Comparison of ENCODE assay signal across 14 mouse cellular contexts in the genomic region with DNA sequence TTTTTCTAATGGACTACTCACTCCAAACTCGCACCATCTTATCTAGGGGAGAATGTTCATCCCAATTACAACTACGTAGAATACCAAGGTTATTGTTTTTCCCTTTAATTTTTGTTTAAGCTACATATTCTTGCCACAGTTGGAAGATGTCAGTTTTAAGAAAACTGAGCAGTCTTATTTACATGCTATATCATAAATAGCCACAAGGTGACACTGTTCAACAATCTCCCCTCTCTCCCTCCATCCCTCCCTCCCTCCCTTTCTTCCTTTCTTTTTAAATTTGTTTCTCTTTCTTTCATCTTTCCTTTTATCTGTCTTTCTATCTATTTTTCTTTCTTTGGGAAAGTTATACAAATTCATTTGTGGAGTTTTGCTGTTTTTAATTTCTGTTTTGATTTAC. TPM values are rescaled to one million over a fixed set of nuclear protein-coding genes. Genes with fewer than 3 reads are reported as not detected.
DNase-seq lines count a peak whose midpoint lies in the region; ATAC-seq and TF ChIP-seq lines count a peak whose summit lies in the region.
"Had no signal": no experiment of that assay in that cellular context is flagged by ENCODE, and none has a peak within 500 bp of the region (broad histone marks: within the 10 kb centered on the region; RNA-seq: fewer than 3 reads in every experiment).

No protein-coding gene starts in this region.

- H3K4me2 ChIP-seq in lung, embryonic 14.5 days = no peak overlapping the region
- H3K4me2 ChIP-seq: embryonic facial prominence, embryonic 12.5 days; neural tube, embryonic 13.5 days had no signal

- peak; percentile 64; the same call in 1 of the 2 replicates for ATAC-seq in frontal cortex, adult (ENCODE audit: low TSS enrichment)
- no peak for ATAC-seq in lung, embryonic 14.5 days (ENCODE audit: insufficient read depth)

- WGBS in lung, embryonic 14.5 days = 18% methylated on average over 2 of the region's 2 CpGs

- H3K9me3 ChIP-seq in lung, embryonic 14.5 days (ENCODE audit: low read depth, low read length) = no peaks in the 10 kb centered on the region
- H3K9me3 ChIP-seq: embryonic facial prominence, embryonic 12.5 days; neural tube, embryonic 13.5 days had no signal

- H3K36me3 ChIP-seq in lung, embryonic 14.5 days (ENCODE audit: insufficient read depth) = no peaks in the 10 kb centered on the region
- H3K36me3 ChIP-seq: embryonic facial prominence, embryonic 12.5 days; neural tube, embryonic 13.5 days had no signal

- H3K4me1 ChIP-seq in lung, embryonic 14.5 days (ENCODE audit: insufficient read depth) = no peaks in the 10 kb centered on the region
- H3K4me1 ChIP-seq: embryonic facial prominence, embryonic 12.5 days; neural tube, embryonic 13.5 days had no signal

- H3K4me3 ChIP-seq in lung, embryonic 14.5 days (ENCODE audit: low read depth, low read length) = no peak overlapping the region
- H3K4me3 ChIP-seq: embryonic facial prominence, embryonic 12.5 days; neural tube, embryonic 13.5 days had no signal

- H3K27ac ChIP-seq in lung, embryonic 14.5 days (ENCODE audit: low read depth) = no peak overlapping the region
- H3K27ac ChIP-seq: embryonic facial prominence, embryonic 12.5 days; neural tube, embryonic 13.5 days had no signal

- TF ChIP-seq CTCF in lung, embryonic 14.5 days (IDR thresholded peaks at IDR 0.05; ENCODE audit: low read depth) = peak; percentile 76

- no peaks in the 10 kb centered on the region for H3K27me3 ChIP-seq in lung, embryonic 14.5 days (ENCODE audit: insufficient read depth, low read length)
- H3K27me3 ChIP-seq: embryonic facial prominence, embryonic 12.5 days had no signal

- no peak overlapping the region for H3K9ac ChIP-seq in lung, embryonic 14.5 days
- H3K9ac ChIP-seq: embryonic facial prominence, embryonic 12.5 days; neural tube, embryonic 13.5 days had no signal

- no peak for DNase-seq in frontal cortex, postnatal 10 days (ENCODE audit: low spot score in 2 of 2)
- peak; percentile 68 for DNase-seq in lung, embryonic 14.5 days
- no peak for DNase-seq in lung, postnatal 25 days (ENCODE audit: low spot score)
- peak; percentile 22 for DNase-seq in brain, adult 2 months (ENCODE audit: low read depth, low spot score)
- DNase-seq in retina, postnatal 1 day = peak; percentile 46
- DNase-seq in spleen, postnatal 14 days (ENCODE audit: low spot score in 2 of 2) = no peak
- no peak for DNase-seq in spleen, adult 12 weeks (ENCODE audit: low spot score)
- DNase-seq: adrenal gland, postnatal 36 days; gastrocnemius, postnatal 14 days had no signal

RNA-seq across cellular contexts. Expression of a gene that starts 5.6 kb away (rescaled TPM):
- 0.93 and 1.2 TPM in 2 replicates for polyA plus RNA-seq in lung, embryonic 14.5 days (2014; fragmentation: Nextera tagmentation; extraction: Ambion mirVana)

RNA-seq across cellular contexts. Expression of a gene that starts 25.7 kb away (rescaled TPM):
- polyA plus RNA-seq in lung, embryonic 14.5 days (2014; fragmentation: Nextera tagmentation; extraction: Ambion mirVana) = not detected in 2 replicates
- polyA plus RNA-seq: lung, embryonic 16.5 days; neural tube, embryonic 13.5 days; stomach, embryonic 14.5 days had no signal

RNA-seq across cellular contexts. Expression of a gene that starts 29.0 kb away (rescaled TPM):
- polyA plus RNA-seq in lung, embryonic 14.5 days (2014; fragmentation: Nextera tagmentation; extraction: Ambion mirVana) = 0.11 TPM in 1 of 2 replicates, not detected in the other
- polyA plus RNA-seq: lung, embryonic 16.5 days; neural tube, embryonic 13.5 days had no signal

Comparison
In these comparisons a context has a peak if more than half of its experiments do, and no peak if none do; other contexts are left out.
1. DNase-seq: peak in lung, embryonic 14.5 days (single experiment), brain, adult 2 months (single experiment) and retina, postnatal 1 day (single experiment); none in frontal cortex, postnatal 10 days (0 of 2), lung, postnatal 25 days (single experiment), spleen, postnatal 14 days (0 of 2) and spleen, adult 12 weeks (single experiment).